Mouse (Mus musculus) heart, adult 8-10 months (tissue): ENCODE data around the gene Fam170b. TPM values are rescaled to one million over a fixed set of nuclear protein-coding genes. Genes with fewer than 3 reads are reported as not detected.

Source experiments
- DNase-seq: peaks from one replicate; pipeline ENCODE4 v3.0.0; 2022; ENCODE audit warnings: low spot score
- total RNA-seq, 4 experiments: library from RNA; stranded (reverse); gene quantifications; 2 replicates each; pipeline ENCODE4 v1.2.4; 2022

The Fam170b gene
- not detected for total RNA-seq

DNA sequence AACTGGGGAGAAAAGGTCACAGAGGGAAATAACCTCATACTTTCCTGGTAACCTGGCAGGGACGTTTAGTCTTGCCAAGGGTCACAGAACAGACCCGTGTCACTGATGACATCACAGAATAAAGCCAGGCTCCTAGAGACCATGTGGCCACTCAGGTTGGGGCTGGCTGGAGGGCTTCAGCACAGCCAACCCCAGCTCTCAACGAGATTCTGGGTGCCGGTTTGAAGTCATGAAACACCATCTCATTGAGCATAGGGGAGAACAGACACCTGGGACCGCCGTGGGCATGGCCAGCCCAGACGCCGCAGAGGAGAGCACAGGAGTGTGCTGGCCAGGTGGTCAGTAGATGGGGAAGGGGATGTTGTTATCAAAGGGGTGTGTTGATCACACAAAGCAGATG is at the start of gene Fam170b:
Gene Fam170b (plus strand): TSS at position 116 of the 400 bp plus-strand sequence.
- DNase-seq: no peak

GRCm38 (mm10) chr14:32784130-32784747 is 49.5 kb upstream of the Fam170b start:
- DNase-seq: no peak

DNA sequence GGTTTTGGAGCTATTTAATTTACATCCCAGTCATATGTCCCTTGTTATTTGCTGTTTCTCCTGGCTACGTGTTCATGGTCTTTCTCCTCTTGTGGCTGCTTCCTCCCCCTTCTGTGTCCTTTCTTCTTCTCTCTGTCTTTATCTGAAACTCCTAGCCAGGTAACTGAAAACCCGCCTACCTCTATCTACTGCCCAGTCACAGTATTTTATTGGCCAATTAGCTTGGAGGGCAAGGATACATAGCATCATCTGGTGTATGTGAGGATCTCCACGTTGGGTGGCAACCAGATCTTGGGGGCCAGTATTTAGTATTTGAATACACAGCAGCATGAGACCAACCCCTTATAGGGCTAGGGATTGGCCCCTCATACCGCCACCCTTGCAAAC is 49.0 kb upstream of the Fam170b start:
- DNase-seq: no peak

DNA sequence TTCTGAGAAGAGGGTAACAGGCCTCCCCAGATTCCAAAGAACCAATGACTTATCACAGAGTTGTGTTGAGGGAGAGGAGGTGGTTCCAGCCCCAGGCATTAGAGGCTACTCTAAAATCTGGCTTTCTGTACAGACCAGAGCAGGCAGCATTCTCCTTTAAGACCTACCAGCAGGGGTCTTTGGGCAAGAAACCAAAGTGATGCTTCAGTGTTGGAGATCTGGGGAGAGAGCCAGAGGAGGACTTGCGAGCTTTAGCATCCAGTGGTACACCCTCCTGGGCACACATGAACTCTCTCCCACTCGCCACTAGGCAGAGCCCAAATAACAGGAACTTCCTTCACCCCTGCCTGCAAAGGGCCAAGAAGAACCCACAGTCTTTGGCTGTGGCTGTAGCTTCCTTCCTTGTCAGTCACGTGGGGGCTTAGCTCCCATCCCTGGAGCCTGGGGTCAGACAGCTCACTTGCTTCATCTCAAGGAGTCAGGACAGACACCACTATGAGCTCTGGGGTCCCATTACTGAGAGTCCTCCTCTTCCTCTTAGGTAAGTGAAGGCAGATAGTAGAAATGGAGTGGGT is 48.1 kb upstream of the Fam170b start, which contains the start of gene Tmem273:
Gene Tmem273 (plus strand): TSS at position 408 of the 575 bp plus-strand sequence.
- no peak for DNase-seq

- no peak for DNase-seq
These were observed 46.1 kb upstream of the Fam170b start for GRCm38 (mm10) chr14:32787691-32788090.

DNA sequence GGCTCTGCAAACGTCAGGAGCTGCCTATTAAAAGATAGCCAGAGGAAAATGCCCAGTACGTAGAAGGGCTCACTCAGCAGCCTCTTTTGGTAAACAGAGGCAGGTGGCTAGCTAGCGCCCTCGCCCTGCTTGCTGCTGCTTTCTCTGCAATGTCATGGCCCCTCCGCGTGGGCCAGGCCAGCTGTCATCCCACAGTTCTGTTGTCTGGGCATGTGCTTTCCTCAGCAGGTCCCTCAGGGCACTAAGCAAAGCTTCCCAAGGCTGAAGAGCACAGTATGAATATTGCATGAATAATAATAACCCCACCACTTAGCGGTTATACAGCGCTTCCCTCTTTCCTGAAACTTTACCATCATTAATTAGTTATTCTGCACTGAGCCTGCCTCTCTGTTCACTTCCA is 37.4 kb upstream of the Fam170b start:
- DNase-seq: no peak

DNA sequence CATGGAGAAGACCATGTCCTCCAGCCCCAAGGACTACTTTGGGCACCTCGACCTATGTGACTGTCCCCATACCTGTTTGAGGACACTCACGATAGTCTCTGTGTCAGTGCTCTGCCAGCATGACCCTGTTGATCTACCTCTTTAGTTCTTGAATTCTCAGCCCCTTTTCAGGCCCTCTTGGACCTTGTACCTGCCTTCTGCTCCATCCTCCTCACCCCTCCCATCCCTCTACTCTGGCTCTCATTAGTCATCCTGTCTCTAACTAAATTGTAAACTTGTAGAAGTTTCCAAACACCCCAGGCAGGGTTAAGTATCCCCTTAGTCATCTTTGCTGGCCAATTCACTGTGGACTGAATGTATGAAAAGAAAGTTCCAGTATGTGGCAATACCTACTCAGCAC is 36.0 kb upstream of the Fam170b start:
- DNase-seq: no peak

DNA sequence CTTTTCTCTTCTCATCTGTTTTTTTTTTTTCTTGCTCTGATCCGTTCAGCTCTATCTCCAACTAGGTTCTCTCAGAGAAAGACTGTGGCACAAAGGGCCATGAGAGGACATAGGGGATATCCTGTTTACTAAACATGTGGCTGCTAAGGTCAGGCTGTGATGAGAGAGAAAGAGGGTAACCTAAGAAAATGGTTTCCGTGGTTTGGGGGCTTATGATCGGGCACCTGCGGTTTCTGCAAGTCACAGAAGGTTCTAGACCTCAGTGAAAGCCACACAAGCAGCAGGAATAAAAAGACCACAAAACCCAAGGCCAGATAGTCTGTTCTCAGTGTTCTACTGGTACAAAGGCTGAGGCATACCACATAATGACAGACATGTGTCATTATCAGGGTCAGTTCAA is 35.4 kb upstream of the Fam170b start:
- DNase-seq: no peak

- no peak for DNase-seq
These were observed 33.7 kb upstream of the Fam170b start for GRCm38 (mm10) chr14:32800048-32800447.

DNA sequence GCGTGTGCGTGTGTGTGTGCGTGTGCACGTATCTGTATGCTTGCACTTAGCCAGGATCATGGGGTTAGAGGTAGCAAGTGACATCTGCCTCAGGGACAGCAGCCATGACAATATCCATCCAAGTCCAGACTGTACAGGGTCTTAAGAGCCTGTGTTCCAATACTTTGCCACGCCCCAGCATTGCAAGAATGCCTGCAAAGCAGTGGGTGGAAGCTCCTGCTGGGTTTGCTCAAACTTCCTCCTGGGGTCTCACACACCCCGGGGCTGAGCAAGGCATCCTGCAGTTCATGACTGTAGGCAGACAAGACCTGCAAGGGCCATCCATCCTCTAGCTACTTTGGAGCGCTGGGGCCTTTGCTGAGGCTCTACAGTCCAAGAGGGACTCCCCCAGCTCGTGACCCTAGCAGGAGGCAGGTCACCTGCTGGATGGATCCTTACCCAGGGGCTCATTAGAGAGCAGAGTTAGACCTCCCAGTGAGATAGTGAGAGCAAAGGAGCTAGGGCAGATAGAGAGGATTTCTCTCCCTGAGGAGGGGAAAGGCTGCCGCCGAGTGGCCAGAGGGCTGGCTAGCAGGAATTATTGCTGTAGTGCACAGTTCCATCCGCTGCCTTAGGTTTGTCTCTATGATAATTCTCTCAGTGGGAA is 32.6 kb upstream of the Fam170b start:
- DNase-seq: peak; percentile 23

DNA sequence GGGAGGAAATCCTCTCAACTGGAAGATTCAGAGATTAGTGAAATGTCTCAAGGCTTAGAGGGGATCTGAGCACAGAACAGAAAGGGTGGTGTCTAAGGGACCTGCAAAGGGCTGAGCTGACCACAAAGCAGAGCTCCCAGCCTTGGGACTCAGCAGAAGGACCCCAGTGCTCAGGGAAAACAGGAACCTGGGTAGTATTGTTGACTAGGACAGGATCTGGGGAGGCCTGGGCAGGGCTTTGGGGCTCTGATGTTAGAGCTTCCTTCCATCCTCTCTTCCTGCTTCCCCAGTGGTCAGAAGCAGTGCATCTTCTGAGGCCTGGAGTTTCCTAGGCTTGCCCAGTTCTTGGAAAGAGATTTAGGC is 32.1 kb upstream of the Fam170b start:
- DNase-seq: no peak

DNA sequence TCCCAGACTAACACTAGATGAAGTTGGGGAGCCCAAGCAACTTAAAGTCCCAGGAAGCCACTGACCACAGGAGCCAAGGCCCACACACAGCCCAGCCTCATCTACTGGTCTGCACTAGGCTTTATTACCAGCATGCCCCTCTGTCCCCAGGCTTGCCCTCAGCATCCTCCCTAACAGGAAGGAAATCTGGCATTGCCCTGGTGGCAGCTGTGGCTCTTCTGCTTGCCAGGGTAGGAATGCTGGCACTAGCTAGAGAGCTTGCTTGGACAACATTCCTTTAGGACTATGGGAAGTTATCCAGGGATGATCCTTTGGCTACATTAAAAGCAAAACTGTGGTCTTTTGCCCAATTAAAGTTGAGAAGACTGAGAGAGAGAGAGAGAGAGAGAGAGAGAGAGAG is 23.7 kb upstream of the Fam170b start:
- no peak for DNase-seq

DNA sequence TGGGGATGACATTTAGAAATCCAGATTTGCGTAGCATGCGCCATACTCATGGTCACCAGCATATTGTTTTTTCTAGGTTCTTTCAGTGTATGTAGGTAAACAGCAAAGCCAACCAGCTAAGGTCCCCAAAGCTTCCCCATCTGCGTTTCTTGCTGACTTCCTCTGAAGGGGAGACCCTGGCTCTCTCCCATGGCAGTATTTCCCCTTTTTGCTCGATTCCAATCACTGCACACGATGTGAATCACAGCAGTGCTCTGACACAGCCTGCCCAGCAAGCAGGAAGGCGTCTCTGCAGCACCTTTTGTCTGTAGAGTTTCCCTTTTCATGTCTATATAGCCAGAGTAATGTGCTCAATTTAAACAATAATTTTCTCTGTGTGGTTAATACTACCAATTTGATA is 21.3 kb upstream of the Fam170b start:
- DNase-seq: peak; percentile 13

GRCm38 (mm10) chr14:32814961-32815360 is 18.8 kb upstream of the Fam170b start:
- no peak for DNase-seq

- no peak for DNase-seq
These were observed 17.2 kb upstream of the Fam170b start for GRCm38 (mm10) chr14:32816533-32816932.

GRCm38 (mm10) chr14:32817258-32817657 is 16.5 kb upstream of the Fam170b start:
- peak; percentile 9 for DNase-seq

GRCm38 (mm10) chr14:32819297-32819696 is 14.5 kb upstream of the Fam170b start:
- DNase-seq: no peak

DNA sequence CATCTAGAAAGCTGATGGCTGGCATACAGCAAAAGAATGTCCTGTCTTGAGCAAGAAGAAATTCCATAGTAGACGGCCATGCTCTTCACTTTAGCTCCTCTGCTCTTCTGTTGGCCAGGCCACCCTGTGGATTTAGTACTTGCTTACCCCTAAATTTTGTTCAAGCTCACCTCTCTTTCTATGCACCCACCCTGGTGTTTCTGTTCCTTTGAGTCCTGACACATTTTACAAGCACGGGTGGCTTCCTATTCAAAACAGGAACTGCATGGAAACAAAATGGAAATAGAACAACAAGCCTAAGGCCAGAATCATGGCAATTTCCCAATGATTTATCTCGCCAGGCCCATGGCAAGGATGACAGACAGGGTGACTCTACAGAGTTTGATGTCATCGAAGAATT is 10.9 kb upstream of the Fam170b start:
- no peak for DNase-seq

DNA sequence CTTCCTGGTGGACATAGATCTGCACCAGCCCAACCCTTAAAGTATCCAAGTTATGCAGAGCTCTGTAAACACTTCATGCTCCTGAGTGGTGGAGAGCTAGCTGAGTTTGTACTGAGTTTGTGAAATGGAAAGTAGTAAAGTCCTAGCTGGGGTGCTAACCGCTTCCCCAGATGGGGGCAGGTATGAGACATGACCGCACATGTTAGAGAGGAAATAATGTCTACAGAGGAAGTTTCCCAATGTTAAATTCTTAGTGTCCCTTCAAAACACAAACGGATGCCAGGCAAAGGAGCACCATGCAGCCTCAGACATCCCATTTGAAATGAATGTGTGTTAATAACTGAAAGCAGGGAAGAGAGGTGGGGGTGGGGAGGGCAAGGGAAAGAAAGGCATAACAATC is 9.9 kb upstream of the Fam170b start:
- no peak for DNase-seq

DNA sequence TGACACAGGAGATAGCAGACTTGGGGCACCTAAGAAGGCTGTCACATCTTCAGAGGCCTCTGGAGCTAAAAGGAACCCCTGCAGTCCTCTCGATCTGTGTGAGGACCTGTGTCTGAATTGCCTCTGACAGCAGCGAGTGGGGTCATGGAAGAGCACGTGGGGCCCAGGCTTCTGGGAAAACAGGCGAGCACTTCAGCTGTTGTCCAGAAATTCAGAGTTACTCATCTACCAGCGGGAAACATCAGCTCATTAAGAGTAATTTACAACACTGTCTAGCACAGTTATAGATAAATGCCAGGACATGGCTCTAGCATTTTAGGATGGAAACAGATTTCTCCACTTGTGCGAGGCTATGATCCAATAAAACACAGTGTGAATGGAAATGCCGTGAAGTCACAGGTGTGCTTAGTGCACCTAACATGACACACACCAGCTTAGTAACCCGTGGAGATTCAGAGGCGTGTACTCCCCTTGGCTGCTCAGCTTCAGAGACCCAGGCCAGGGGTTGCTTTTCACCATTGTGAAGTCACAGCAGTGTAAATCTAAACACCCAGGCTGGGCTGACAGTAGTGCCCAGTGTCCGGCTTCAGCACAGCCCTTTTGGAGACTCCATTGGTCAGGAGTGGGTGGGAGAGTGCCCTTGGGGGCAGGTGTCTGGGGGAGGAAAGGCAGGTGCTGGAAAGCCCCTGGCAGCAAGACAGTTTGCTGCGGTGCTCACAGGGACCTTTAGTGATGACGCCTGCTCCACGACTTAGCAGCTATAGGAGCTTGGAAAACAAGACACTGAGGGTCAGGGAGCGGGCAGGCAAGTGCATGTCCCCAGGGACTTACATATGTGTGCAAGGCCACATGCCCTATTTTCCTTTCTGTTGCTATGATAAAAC is 9.3 kb upstream of the Fam170b start:
- no peak for DNase-seq

GRCm38 (mm10) chr14:32825426-32826032 is 8.2 kb upstream of the Fam170b start:
- peak; percentile 17 for DNase-seq

DNA sequence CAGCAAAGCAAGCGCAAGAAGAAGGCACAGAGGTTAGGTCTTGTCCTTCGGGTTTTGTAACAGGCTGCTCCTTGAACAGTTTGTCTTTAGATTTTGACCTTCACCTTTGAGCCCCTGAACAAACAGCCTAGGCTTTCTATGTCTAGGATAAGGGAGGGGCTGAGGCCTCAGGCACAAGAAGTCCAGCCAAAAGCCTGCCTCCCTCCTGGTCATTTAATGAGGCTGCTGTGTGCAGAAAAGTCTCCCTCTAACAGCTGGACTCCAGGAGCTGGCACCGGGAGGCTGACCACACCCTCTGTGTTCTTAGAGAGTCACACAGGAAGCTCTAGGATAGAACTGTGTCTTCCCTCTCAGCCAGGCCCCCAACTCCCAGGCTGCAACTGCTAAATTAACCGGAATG is 6.6 kb upstream of the Fam170b start:
- DNase-seq: peak; percentile 64
